Mouse (Mus musculus): ENCODE results near the gene Slc35d2. TPM values are rescaled to one million over a fixed set of nuclear protein-coding genes. Genes with fewer than 3 reads are reported as not detected.

Gene Slc35d2
- 1.1 TPM for polyA plus RNA-seq (2015; fragmentation: Illumina TruSeq; extraction: RNeasy Lipid Tissue Mini Kit (QIAGEN cat#74804); ENCODE audit: low read depth, low replicate concordance)

DNA sequence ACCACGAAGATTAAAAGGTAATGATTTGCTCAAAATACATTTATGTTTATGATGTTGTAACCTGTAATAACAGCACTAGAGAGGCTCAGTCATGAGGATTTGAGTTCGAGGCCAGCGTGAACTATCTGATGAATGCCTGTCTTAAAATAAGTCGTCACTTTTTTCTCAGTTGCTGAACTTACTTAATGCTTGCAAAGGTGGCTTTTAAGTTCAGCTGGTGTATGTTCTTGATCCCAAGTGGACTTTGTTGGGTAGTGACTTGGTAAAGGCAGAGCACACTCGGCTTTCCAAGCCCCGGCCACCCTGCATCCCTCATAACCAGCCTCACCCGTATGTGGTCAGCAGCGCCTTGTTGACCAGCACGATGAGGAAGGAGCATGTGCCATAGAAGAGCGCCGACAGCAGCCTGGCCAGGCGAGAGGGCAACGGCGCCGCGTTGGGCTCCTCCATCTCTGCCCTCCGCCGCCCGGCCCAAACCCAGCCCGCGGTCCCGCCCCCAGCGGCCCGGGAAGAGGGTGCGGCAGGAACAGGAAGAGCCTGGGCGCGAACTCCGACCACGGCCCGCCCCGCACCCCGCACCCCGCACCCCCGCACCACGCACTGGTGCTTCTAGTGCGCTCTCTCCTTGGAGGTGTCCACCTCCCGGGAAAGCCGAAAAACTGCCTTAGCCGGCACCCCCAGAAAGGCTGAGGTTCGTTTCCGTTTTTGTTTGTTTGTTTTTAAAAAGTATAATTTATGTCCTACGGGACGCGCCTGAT lies at the start of gene Slc35d2:
Slc35d2 (minus strand) TSS at position 511 of the 758 bp plus-strand sequence.

DNA sequence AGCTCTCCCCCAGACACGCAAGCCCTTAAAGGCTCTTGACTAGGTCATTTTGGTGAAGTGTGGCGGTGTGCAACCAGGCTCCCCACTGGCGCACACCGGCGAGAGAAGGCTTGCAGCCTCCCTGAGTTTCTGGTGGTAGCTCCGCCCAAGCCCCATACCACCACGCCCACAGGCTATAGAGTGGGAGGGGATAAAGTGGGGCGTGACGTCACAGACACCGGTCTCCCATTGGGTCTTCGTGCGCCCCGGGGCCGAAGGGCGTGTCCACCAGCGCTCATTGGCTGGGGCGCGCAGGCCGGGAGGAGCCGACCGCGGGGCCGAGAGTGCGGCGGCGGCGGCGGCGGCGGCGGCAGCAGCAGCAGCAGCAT lies 32.4 kb upstream of the Slc35d2 start, which contains the start of gene Habp4:
Habp4 (plus strand) TSS at position 277 of the 368 bp plus-strand sequence.

GRCm38 (mm10) chr13:64153083-64153682 lies 24.0 kb upstream of the Slc35d2 start, which contains the start of gene Zfp367:
TSS of gene Zfp367 (minus strand) at chr13:64153202.

GRCm38 (mm10) chr13:64089130-64089529 lies 40.0 kb downstream of the Slc35d2 start, which contains the start of gene Hsd17b3:
TSS of gene Hsd17b3 (minus strand) at chr13:64089230.

Other genes starting within 250 kb of the Slc35d2 start
- not detected for gene Hsd17b3, start 40.1 kb downstream of the Slc35d2 start, polyA plus RNA-seq (2015; fragmentation: Illumina TruSeq; extraction: RNeasy Lipid Tissue Mini Kit (QIAGEN cat#74804); ENCODE audit: low read depth, low replicate concordance)
- gene Zfp367, start 23.8 kb upstream of the Slc35d2 start, polyA plus RNA-seq (2015; fragmentation: Illumina TruSeq; extraction: RNeasy Lipid Tissue Mini Kit (QIAGEN cat#74804); ENCODE audit: low read depth, low replicate concordance) = 29.7 TPM
- 193 TPM for gene Habp4, start 32.5 kb upstream of the Slc35d2 start, polyA plus RNA-seq (2015; fragmentation: Illumina TruSeq; extraction: RNeasy Lipid Tissue Mini Kit (QIAGEN cat#74804); ENCODE audit: low read depth, low replicate concordance)
- gene Cdc14b, start 145.9 kb upstream of the Slc35d2 start, polyA plus RNA-seq (2015; fragmentation: Illumina TruSeq; extraction: RNeasy Lipid Tissue Mini Kit (QIAGEN cat#74804); ENCODE audit: low read depth, low replicate concordance) = 6.6 TPM
- gene Aaed1, start 183.3 kb upstream of the Slc35d2 start, polyA plus RNA-seq (2015; fragmentation: Illumina TruSeq; extraction: RNeasy Lipid Tissue Mini Kit (QIAGEN cat#74804); ENCODE audit: low read depth, low replicate concordance) = 19.2 TPM
- gene Ctsl, start 241.5 kb upstream of the Slc35d2 start, polyA plus RNA-seq (2015; fragmentation: Illumina TruSeq; extraction: RNeasy Lipid Tissue Mini Kit (QIAGEN cat#74804); ENCODE audit: low read depth, low replicate concordance) = 156 TPM

All from brain, adult 10 weeks (tissue).